Mouse (Mus musculus) spleen, adult 2 months (tissue): Measurements from ENCODE around the gene Zyx. TPM values are rescaled to one million over a fixed set of nuclear protein-coding genes. Genes with fewer than 3 reads are reported as not detected.

ENCODE experiments used
- DNase-seq, 2 experiments: peaks; one replicate each; pipeline versions ENCODE4 v3.0.0 to v3.0.0-alpha.2; 2012 to 2021; ENCODE audit warnings: low spot score in 2 of 2, low read depth in 1 of 2
- H3K27ac ChIP-seq: fragments of 200-500 bp; 2 replicates; pipeline ENCODE4 v1.5.1; 2012; ENCODE audit warnings: low read length, inconsistent platforms; ENCODE audit not compliant: insufficient read depth
- H3K27me3 ChIP-seq: fragments of 200-500 bp; 2 replicates; pipeline ENCODE4 v1.6.1; 2012; ENCODE audit warnings: mild to moderate bottlenecking, moderate library complexity, low read length, inconsistent platforms; ENCODE audit not compliant: control insufficient read depth, insufficient read depth
- H3K36me3 ChIP-seq: fragments of 200-500 bp; 2 replicates; pipeline ENCODE4 v1.6.1; 2012; ENCODE audit warnings: mild to moderate bottlenecking, low read length, inconsistent platforms; ENCODE audit not compliant: control insufficient read depth, insufficient read depth
- H3K4me1 ChIP-seq: fragments of 200-500 bp; 2 replicates; pipeline ENCODE4 v1.6.1; 2011; ENCODE audit warnings: inconsistent platforms; ENCODE audit not compliant: control insufficient read depth, insufficient read depth, insufficient read length
- H3K4me3 ChIP-seq: fragments of 200-500 bp; 2 replicates; pipeline ENCODE4 v1.5.1; 2011; ENCODE audit warnings: mild to moderate bottlenecking, inconsistent platforms; ENCODE audit not compliant: insufficient read depth, insufficient read length; ENCODE audit errors: extremely low read depth
- CTCF ChIP-seq: fragments of 200-500 bp; IDR thresholded peaks from 2 replicates; pipeline ENCODE4 v1.5.1; 2011; ENCODE audit warnings: mild to moderate bottlenecking, inconsistent platforms; ENCODE audit not compliant: insufficient read depth, insufficient read length, insufficient replicate concordance; ENCODE audit errors: extremely low read depth
- POLR2A ChIP-seq: fragments of 200-500 bp; IDR thresholded peaks from 2 replicates; pipeline ENCODE4 v1.6.1; 2011; ENCODE audit warnings: low read depth, low read length, inconsistent platforms
- WGBS: fragments of 180-500 bp; shearing (Covaris S2); methylation state at CpG from one replicate; pipeline ENCODE4 v1.1.7; 2018; 5-methylcytosine and 5-hydroxymethylcytosine counted together
- polyA plus RNA-seq: library from polyadenylated mRNA; depleted of rRNA; stranded (reverse); fragments of >200 nt; gene quantifications from 2 replicates; pipeline ENCODE4 v1.2.3, GENCODE M21; 2012

Gene Zyx
- polyA plus RNA-seq, 1 experiment, result 184 TPM

- TF ChIP-seq POLR2A, result no peak
- TF ChIP-seq CTCF, result no peak
- H3K36me3 ChIP-seq, result peaks cover 28% of the 10 kb centered on the region
- DNase-seq, result no peak
- H3K4me3 ChIP-seq, result no peak overlapping the region
- WGBS, result 83% methylated on average over 9 of the region's 9 CpGs
- no peaks in the 10 kb centered on the region for H3K27me3 ChIP-seq
- no peaks in the 10 kb centered on the region for H3K4me1 ChIP-seq
- H3K27ac ChIP-seq, result no peak overlapping the region
Observed at GRCm38 (mm10) chr6:42359364-42360147, 10.1 kb downstream of the Zyx start.

- H3K36me3 ChIP-seq, result peaks cover 28% of the 10 kb centered on the region
- WGBS, result 87% methylated on average over 6 of the region's 6 CpGs
Observed at GRCm38 (mm10) chr6:42360231-42360840, 10.9 kb downstream of the Zyx start.

GRCm38 (mm10) chr6:42361041-42361895, 11.8 kb downstream of the Zyx start:
- Histone ChIP-seq H3K27me3 (no peaks in the 10 kb centered on the region), H3K4me3 (no peak overlapping the region), H3K4me1 (no peaks in the 10 kb centered on the region), H3K36me3 (peaks cover 23% of the 10 kb centered on the region), H3K27ac (no peak overlapping the region)
- TF ChIP-seq POLR2A (no peak), CTCF (no peak)
- 93% methylated on average over 13 of the region's 13 CpGs for WGBS
- DNase-seq, result no peak

More at GRCm38 (mm10) chr6:42360231-42360840, 10.9 kb downstream of the Zyx start:
- no peak for TF ChIP-seq CTCF
- TF ChIP-seq POLR2A, result no peak
- no peak for DNase-seq
- Histone ChIP-seq H3K4me3 (no peak overlapping the region), H3K27me3 (no peaks in the 10 kb centered on the region), H3K4me1 (no peaks in the 10 kb centered on the region), H3K27ac (no peak overlapping the region)

GRCm38 (mm10) chr6:42362074-42362473, 12.6 kb downstream of the Zyx start:
- DNase-seq, result no peak
- 86% methylated on average over 1 of the region's 1 CpGs for WGBS
- TF ChIP-seq POLR2A (no peak), CTCF (no peak)
- no peak overlapping the region for H3K4me3 ChIP-seq
- H3K36me3 ChIP-seq, result peaks cover 18% of the 10 kb centered on the region
- H3K27ac ChIP-seq, result no peak overlapping the region
- H3K4me1 ChIP-seq, result no peaks in the 10 kb centered on the region
- no peaks in the 10 kb centered on the region for H3K27me3 ChIP-seq

GRCm38 (mm10) chr6:42362497-42362896, 13.1 kb downstream of the Zyx start:
- peaks cover 16% of the 10 kb centered on the region for H3K36me3 ChIP-seq
- no peak for DNase-seq
- no peak overlapping the region for H3K27ac ChIP-seq
- no peak overlapping the region for H3K4me3 ChIP-seq
- no peaks in the 10 kb centered on the region for H3K27me3 ChIP-seq
- WGBS, result 91% methylated on average over 1 of the region's 1 CpGs
- H3K4me1 ChIP-seq, result no peaks in the 10 kb centered on the region
- no peak for TF ChIP-seq POLR2A
- no peak for TF ChIP-seq CTCF

GRCm38 (mm10) chr6:42362974-42363373, 13.5 kb downstream of the Zyx start:
- no peaks in the 10 kb centered on the region for H3K4me1 ChIP-seq
- TF ChIP-seq POLR2A (no peak), CTCF (no peak)
- WGBS, result 48% methylated on average over 3 of the region's 3 CpGs

More at GRCm38 (mm10) chr6:42362974-42363373, 13.5 kb downstream of the Zyx start:
- peaks cover 13% of the 10 kb centered on the region for H3K36me3 ChIP-seq
- H3K27me3 ChIP-seq, result no peaks in the 10 kb centered on the region
- no peak overlapping the region for H3K4me3 ChIP-seq
- no peak for DNase-seq
- H3K27ac ChIP-seq, result no peak overlapping the region
